13 mouse cellular contexts compared by ENCODE assay signal in the genomic region with DNA sequence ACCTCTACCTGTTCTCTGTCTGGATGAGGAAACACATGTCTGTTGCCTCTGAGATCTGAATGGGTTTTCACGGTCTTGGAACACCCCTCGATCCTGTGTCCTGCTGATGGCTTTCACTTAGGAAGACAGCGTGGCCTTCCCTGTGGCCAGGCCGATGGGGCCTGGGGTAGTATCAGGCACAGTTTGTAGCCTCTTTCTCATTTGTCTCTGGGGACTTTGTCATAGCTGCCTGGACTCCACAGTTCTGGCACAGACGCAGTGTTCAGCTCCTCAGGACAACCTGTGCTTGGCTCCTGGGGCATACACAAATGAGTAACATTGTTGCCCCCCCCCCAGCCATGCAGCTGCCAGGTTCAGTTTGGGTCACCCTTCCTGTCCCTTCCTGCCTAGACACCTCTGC. TPM values are rescaled to one million over a fixed set of nuclear protein-coding genes. Genes with fewer than 3 reads are reported as not detected.
DNase-seq lines count a peak whose midpoint lies in the region; ATAC-seq and TF ChIP-seq lines count a peak whose summit lies in the region.
"Had no signal": no experiment of that assay in that cellular context is flagged by ENCODE, and none has a peak within 500 bp of the region (broad histone marks: within the 10 kb centered on the region; RNA-seq: fewer than 3 reads in every experiment).

No protein-coding gene starts in this region.

- no peak for ATAC-seq in heart, embryonic 12.5 days (ENCODE audit: insufficient number of reproducible peaks, low FRiP score)
- ATAC-seq in lung, embryonic 14.5 days (ENCODE audit: insufficient read depth) = no peak
- ATAC-seq in stomach, embryonic 16.5 days (ENCODE audit: insufficient read depth, low FRiP score) = peak; percentile 12; the same call in 1 of the 2 replicates
- ATAC-seq: CD4-positive, CD25-positive, alpha-beta regulatory T cell, adult 4 months; inflammation-experienced regulatory T-cells, adult 6 months had no signal

- no peak for TF ChIP-seq CTCF in lung, embryonic 14.5 days (IDR thresholded peaks at IDR 0.05; ENCODE audit: low read depth)
- no peak for TF ChIP-seq CTCF in cerebellum, adult 2 months (IDR thresholded peaks at IDR 0.05; ENCODE audit: borderline replicate concordance, insufficient read depth, low read depth, low read length)

- H3K9me3 ChIP-seq in heart, embryonic 12.5 days (replicated peaks) = no peaks in the 10 kb centered on the region
- H3K9me3 ChIP-seq in lung, embryonic 14.5 days (ENCODE audit: low read depth, low read length) = no peaks in the 10 kb centered on the region
- no peaks in the 10 kb centered on the region for H3K9me3 ChIP-seq in stomach, embryonic 16.5 days (replicated peaks; ENCODE audit: control insufficient read depth, low read length)
- H3K9me3 ChIP-seq: neural tube, embryonic 12.5 days had no signal

- no peak overlapping the region for H3K9ac ChIP-seq in heart, embryonic 12.5 days
- H3K9ac ChIP-seq in lung, embryonic 14.5 days = no peak overlapping the region
- H3K9ac ChIP-seq in stomach, embryonic 16.5 days (ENCODE audit: low read length) = no peak overlapping the region
- H3K9ac ChIP-seq: neural tube, embryonic 12.5 days had no signal

- WGBS in heart, embryonic 12.5 days = 78% methylated on average over 5 of the region's 5 CpGs
- WGBS in lung, embryonic 14.5 days = 61% methylated on average over 5 of the region's 5 CpGs
- 52% methylated on average over 5 of the region's 5 CpGs for WGBS in stomach, embryonic 16.5 days
- 54% methylated on average over 5 of the region's 5 CpGs for WGBS in cerebellum, adult 2 months

- H3K27ac ChIP-seq in heart, embryonic 12.5 days (ENCODE audit: poor library complexity, severe bottlenecking) = no peak overlapping the region
- H3K27ac ChIP-seq in lung, embryonic 14.5 days (ENCODE audit: low read depth) = peak overlapping the region; percentile 81
- H3K27ac ChIP-seq in stomach, embryonic 16.5 days (ENCODE audit: low read length) = peak overlapping the region; percentile 31; the same call in 1 of the 2 replicates
- H3K27ac ChIP-seq in cerebellum, adult 2 months (ENCODE audit: insufficient read depth, low read length) = no peak overlapping the region
- H3K27ac ChIP-seq: left cerebral cortex, adult 2 months; macrophage; neural tube, embryonic 12.5 days had no signal

- intact Hi-C loops in heart, postnatal 25 days (cut with DNase I) = no loop called here

- peak; percentile 55 to 75 for DNase-seq in heart, adult 9 months (ENCODE audit: low spot score in 2 of 2)
- DNase-seq in lung, embryonic 14.5 days = no peak
- DNase-seq in lung, postnatal 14 days = no peak
- DNase-seq in heart, postnatal 25 days (ENCODE audit: low spot score) = peak; percentile 55
- DNase-seq in cerebellum, adult 2 months = no peak

- H3K36me3 ChIP-seq in heart, embryonic 12.5 days = no peaks in the 10 kb centered on the region
- H3K36me3 ChIP-seq in lung, embryonic 14.5 days (ENCODE audit: insufficient read depth) = no peaks in the 10 kb centered on the region
- no peaks in the 10 kb centered on the region for H3K36me3 ChIP-seq in stomach, embryonic 16.5 days (ENCODE audit: control insufficient read depth, insufficient read depth, low read length)
- H3K36me3 ChIP-seq: neural tube, embryonic 12.5 days had no signal

- peaks cover 48% of the 10 kb centered on the region for H3K4me1 ChIP-seq in heart, embryonic 12.5 days (replicated peaks)
- H3K4me1 ChIP-seq in lung, embryonic 14.5 days (ENCODE audit: insufficient read depth) = peaks cover 40% of the 10 kb centered on the region
- peaks cover 42% of the 10 kb centered on the region for H3K4me1 ChIP-seq in stomach, embryonic 16.5 days (ENCODE audit: control insufficient read depth, insufficient read depth, low read length)
- H3K4me1 ChIP-seq in cerebellum, adult 2 months (ENCODE audit: control insufficient read depth, insufficient read depth, low read length) = no peaks in the 10 kb centered on the region; the same call in 1 of the 2 replicates

- no peak overlapping the region for H3K4me2 ChIP-seq in heart, embryonic 12.5 days
- no peak overlapping the region for H3K4me2 ChIP-seq in lung, embryonic 14.5 days
- no peak overlapping the region for H3K4me2 ChIP-seq in stomach, embryonic 16.5 days (ENCODE audit: low read depth, low read length)
- H3K4me2 ChIP-seq: neural tube, embryonic 12.5 days had no signal

- TF ChIP-seq POLR2A in cerebellum, adult 2 months (IDR thresholded peaks at IDR 0.05; ENCODE audit: borderline replicate concordance, insufficient read depth, low read length) = no peak

- peaks cover 20% of the 10 kb centered on the region; the same call in 1 of the 2 replicates for H3K27me3 ChIP-seq in heart, embryonic 12.5 days (replicated peaks)
- no peaks in the 10 kb centered on the region for H3K27me3 ChIP-seq in lung, embryonic 14.5 days (ENCODE audit: insufficient read depth, low read length)
- no peaks in the 10 kb centered on the region for H3K27me3 ChIP-seq in stomach, embryonic 16.5 days (ENCODE audit: control insufficient read depth, insufficient read depth, low read length)
- H3K27me3 ChIP-seq in cerebellum, adult 2 months (ENCODE audit: control insufficient read depth, insufficient read depth, low read length) = no peaks in the 10 kb centered on the region
- H3K27me3 ChIP-seq: neural tube, embryonic 12.5 days had no signal

- H3K4me3 ChIP-seq in heart, embryonic 12.5 days = no peak overlapping the region
- H3K4me3 ChIP-seq in lung, embryonic 14.5 days (ENCODE audit: low read depth, low read length) = no peak overlapping the region
- no peak overlapping the region for H3K4me3 ChIP-seq in stomach, embryonic 16.5 days (replicated peaks; ENCODE audit: low read length)
- H3K4me3 ChIP-seq in cerebellum, adult 2 months (replicated peaks; ENCODE audit: insufficient read depth, low read depth, low read length) = no peak overlapping the region
- H3K4me3 ChIP-seq: left cerebral cortex, adult 2 months; neural tube, embryonic 12.5 days had no signal

RNA-seq across cellular contexts. Expression of gene Pgf, which starts 17.5 kb away (rescaled TPM):
- 8.3 TPM in 2 replicates for polyA plus RNA-seq in heart, embryonic 12.5 days (2016; fragmentation: Nextera tagmentation; extraction: Ambion mirVana)
- polyA plus RNA-seq in lung, embryonic 14.5 days (2014; fragmentation: Nextera tagmentation; extraction: Ambion mirVana) = 10.9 and 14.6 TPM in 2 replicates
- total RNA-seq in heart, postnatal 25 days (2021) = 1 to 10 TPM; 3.3 to 4.4 TPM
- 14.9 and 16.3 TPM in 2 replicates for polyA plus RNA-seq in stomach, embryonic 16.5 days (2015; fragmentation: Nextera tagmentation; extraction: Ambion mirVana)
- 5.1 and 6.1 TPM in 2 replicates for polyA plus RNA-seq in cerebellum, adult 2 months (2012; rRNA removed)
- total RNA-seq: liver, adult 2 months had no signal
- polyA plus RNA-seq: CD4-positive, CD25-positive, alpha-beta regulatory T cell, adult 4 months; inflammation-experienced regulatory T-cells, adult 6 months; liver, adult 2 months had no signal

RNA-seq across cellular contexts. Expression of gene Eif2b2, which starts 24.2 kb away (rescaled TPM):
- polyA plus RNA-seq in heart, embryonic 12.5 days (2016; fragmentation: Nextera tagmentation; extraction: Ambion mirVana) = 49.0 and 51.3 TPM in 2 replicates
- 91.4 and 99.9 TPM in 2 replicates for polyA plus RNA-seq in lung, embryonic 14.5 days (2014; fragmentation: Nextera tagmentation; extraction: Ambion mirVana)
- 10 to 100 TPM; 48.2 to 49.3 TPM for total RNA-seq in heart, postnatal 25 days (2021)
- polyA plus RNA-seq in stomach, embryonic 16.5 days (2015; fragmentation: Nextera tagmentation; extraction: Ambion mirVana) = 72.9 and 82.5 TPM in 2 replicates
- 105 and 109 TPM in 2 replicates for polyA plus RNA-seq in cerebellum, adult 2 months (2012; rRNA removed)

RNA-seq across cellular contexts. Expression of gene Rps6kl1, which starts 44.0 kb away (rescaled TPM):
- 1.2 and 1.6 TPM in 2 replicates for polyA plus RNA-seq in heart, embryonic 12.5 days (2016; fragmentation: Nextera tagmentation; extraction: Ambion mirVana)
- 0.91 and 1.0 TPM in 2 replicates for polyA plus RNA-seq in lung, embryonic 14.5 days (2014; fragmentation: Nextera tagmentation; extraction: Ambion mirVana)
- 1 to 10 TPM; 2.6 to 4.3 TPM for total RNA-seq in heart, postnatal 25 days (2021)
- polyA plus RNA-seq in stomach, embryonic 16.5 days (2015; fragmentation: Nextera tagmentation; extraction: Ambion mirVana) = 1.3 and 1.8 TPM in 2 replicates
- 35.2 and 36.5 TPM in 2 replicates for polyA plus RNA-seq in cerebellum, adult 2 months (2012; rRNA removed)
- polyA plus RNA-seq: macrophage had no signal

Comparison
In these comparisons a context has a peak if more than half of its experiments do, and no peak if none do; other contexts are left out.
1. DNase-seq: peak in heart, adult 9 months (2 of 2) and heart, postnatal 25 days (single experiment); none in lung, embryonic 14.5 days (single experiment), lung, postnatal 14 days (single experiment) and cerebellum, adult 2 months (0 of 2).
2. H3K27ac ChIP-seq: peak in lung, embryonic 14.5 days (single experiment) and stomach, embryonic 16.5 days (single experiment); none in heart, embryonic 12.5 days (single experiment) and cerebellum, adult 2 months (single experiment).
3. RNA of gene Rps6kl1, which starts 44.0 kb away (polyA plus RNA-seq): 35.2 to 36.5 TPM in cerebellum, adult 2 months; 1.3 to 1.8 TPM in stomach, embryonic 16.5 days, 1.2 to 1.6 TPM in heart, embryonic 12.5 days and 0.91 to 1.0 TPM in lung, embryonic 14.5 days; every median in the first group is over 10 times any median in the second.